Mouse (Mus musculus) kidney, postnatal 36 days (tissue): ENCODE data around the gene Amotl2.

Experiments used
- DNase-seq, 2 experiments: peaks; one replicate each; pipeline ENCODE4 v3.0.0; 2021 to 2022; ENCODE audit warnings: mixed read lengths in 2 of 2

The Amotl2 gene

GRCm38 (mm10) chr9:102716481-102717163 lies at the start of gene Amotl2:
TSS of gene Amotl2 (plus strand) at chr9:102716672.
- peak in 1 of 2 experiments; percentile 18 for DNase-seq

GRCm38 (mm10) chr9:102668115-102668514 lies 48.4 kb upstream of the Amotl2 start:
- DNase-seq = no peak

- no peak for DNase-seq
Observed at GRCm38 (mm10) chr9:102668906-102669305, 47.6 kb upstream of the Amotl2 start.

- no peak for DNase-seq
Observed at GRCm38 (mm10) chr9:102673381-102673780, 43.1 kb upstream of the Amotl2 start.

- no peak for DNase-seq
Observed at GRCm38 (mm10) chr9:102675922-102676321, 40.5 kb upstream of the Amotl2 start.

GRCm38 (mm10) chr9:102681470-102681869 lies 35.0 kb upstream of the Amotl2 start:
- DNase-seq = no peak

GRCm38 (mm10) chr9:102687943-102688342 lies 28.5 kb upstream of the Amotl2 start:
- DNase-seq = peak in 1 of 2 experiments; percentile 50

- DNase-seq = no peak
Observed at GRCm38 (mm10) chr9:102689406-102689939, 27.0 kb upstream of the Amotl2 start.

GRCm38 (mm10) chr9:102689940-102690642 lies 26.4 kb upstream of the Amotl2 start:
- peak in 1 of 2 experiments; percentile 31 for DNase-seq

GRCm38 (mm10) chr9:102690891-102691290 lies 25.6 kb upstream of the Amotl2 start:
- DNase-seq = no peak

- no peak for DNase-seq
Observed at GRCm38 (mm10) chr9:102692564-102693475, 23.7 kb upstream of the Amotl2 start.

- no peak for DNase-seq
Observed at GRCm38 (mm10) chr9:102701042-102701441, 15.4 kb upstream of the Amotl2 start.

- peak in 1 of 2 experiments; percentile 51 for DNase-seq
Observed at GRCm38 (mm10) chr9:102709504-102710135, 6.9 kb upstream of the Amotl2 start.

GRCm38 (mm10) chr9:102710520-102710919 lies 6.0 kb upstream of the Amotl2 start:
- DNase-seq = no peak

GRCm38 (mm10) chr9:102713797-102714196 lies 2.7 kb upstream of the Amotl2 start:
- peak in 1 of 2 experiments; percentile 86 for DNase-seq

GRCm38 (mm10) chr9:102714893-102715505 lies 1.5 kb upstream of the Amotl2 start:
- DNase-seq = peak in 1 of 2 experiments; percentile 67

- DNase-seq = peak; percentile 53 to 80
Observed at GRCm38 (mm10) chr9:102715506-102715900, 969 bp upstream of the Amotl2 start.

- peak; percentile 95 to 97 for DNase-seq
Observed at GRCm38 (mm10) chr9:102717164-102717885, 853 bp downstream of the Amotl2 start.

GRCm38 (mm10) chr9:102717886-102718643 lies 1.6 kb downstream of the Amotl2 start:
- peak; percentile 92 to 93 for DNase-seq

- DNase-seq = peak in 1 of 2 experiments; percentile 63
Observed at GRCm38 (mm10) chr9:102718676-102719075, 2.2 kb downstream of the Amotl2 start.
